Mouse (Mus musculus) adrenal gland, adult 18-20 months (tissue): ENCODE data around the gene Ift81. TPM values are rescaled to one million over a fixed set of nuclear protein-coding genes. Genes with fewer than 3 reads are reported as not detected.
A peak's percentile ranks its signal among the peaks of the same experiment; 100 is the strongest.

Experiments
- DNase-seq, 2 experiments: peaks; one replicate each; pipeline ENCODE4 v3.0.0; 2021 to 2022; ENCODE audit warnings: low spot score in 2 of 2
- total RNA-seq, 2 experiments: library from RNA; stranded (reverse); gene quantifications; 1 replicate in 1 of 2; 2 replicates in 1 of 2; pipeline ENCODE4 v1.2.3; 2021

Ift81 gene
- total RNA-seq, 2 experiments from 2014 or later: 10.9 to 18.3 TPM

- no peak for DNase-seq
Observed at GRCm38 (mm10) chr5:122550460-122550859, 63.9 kb downstream of the Ift81 start.

GRCm38 (mm10) chr5:122548671-122549070, 65.6 kb downstream of the Ift81 start:
- DNase-seq: no peak

- no peak for DNase-seq
Observed at GRCm38 (mm10) chr5:122547810-122548209, 66.5 kb downstream of the Ift81 start.

DNA sequence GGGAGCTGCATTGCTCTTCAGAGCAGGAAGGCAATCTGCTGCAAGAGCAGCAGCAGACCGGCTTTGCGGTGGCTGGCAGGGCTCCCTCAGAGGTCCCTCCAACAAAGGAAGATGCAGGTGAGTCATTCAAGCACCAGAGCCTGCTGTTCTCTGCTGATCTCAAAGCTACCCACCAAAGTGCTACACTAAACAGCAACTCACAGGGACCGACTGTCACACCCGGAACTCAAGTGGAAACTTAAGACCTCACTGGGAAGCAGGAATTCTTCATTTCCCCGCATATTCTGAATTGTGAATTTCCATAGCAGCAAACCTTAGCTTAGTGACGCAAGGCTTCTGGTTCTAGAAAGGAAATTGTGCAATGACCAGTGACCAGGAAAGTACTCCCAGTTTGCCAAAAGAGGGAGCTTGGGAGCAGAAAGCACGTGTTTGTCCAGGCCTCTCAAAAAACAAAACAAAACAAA, 67.0 kb downstream of the Ift81 start:
- DNase-seq: peak; percentile 34 to 49

DNA sequence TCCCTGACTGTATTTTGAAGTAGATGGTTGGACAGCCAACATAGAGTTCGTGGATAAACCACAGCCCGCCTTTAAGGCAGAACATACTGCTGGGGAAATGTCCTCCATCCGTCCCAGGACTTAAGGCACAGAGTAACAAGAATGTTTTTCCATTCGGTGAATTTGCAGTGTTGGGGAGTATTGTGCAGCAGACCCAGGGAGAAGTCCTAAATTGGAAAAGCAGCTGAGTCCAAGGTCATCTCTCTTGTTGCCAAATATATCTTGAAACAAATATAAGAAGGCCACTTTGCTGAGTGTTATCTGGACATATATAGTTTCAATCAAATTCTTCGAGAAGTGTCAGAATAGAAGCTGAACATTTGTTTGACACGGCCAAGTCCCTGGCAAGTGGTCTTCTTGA, 70.9 kb downstream of the Ift81 start:
- no peak for DNase-seq

DNA sequence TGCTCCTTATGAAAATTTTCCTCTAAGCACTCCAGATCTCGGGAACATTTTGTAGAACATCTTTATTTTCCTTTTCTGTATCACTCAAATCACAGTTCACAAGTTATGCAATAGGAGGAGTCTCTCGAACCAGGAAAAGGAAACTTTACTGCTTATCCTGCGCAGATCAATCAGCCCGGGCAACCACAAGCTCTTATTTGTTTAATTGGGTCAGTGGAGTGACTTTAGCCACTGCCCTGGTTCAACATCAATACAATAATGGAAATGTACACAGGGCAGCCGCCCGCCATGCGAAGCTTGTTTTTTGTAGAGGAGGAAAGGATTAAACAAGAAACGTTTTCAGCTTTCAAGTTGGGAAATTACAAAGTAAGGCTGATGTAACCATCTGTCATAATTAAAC, 72.4 kb downstream of the Ift81 start:
- no peak for DNase-seq

- DNase-seq: peak in 1 of 2 experiments; percentile 5
Observed at GRCm38 (mm10) chr5:122538077-122538476, 76.2 kb downstream of the Ift81 start.

DNA sequence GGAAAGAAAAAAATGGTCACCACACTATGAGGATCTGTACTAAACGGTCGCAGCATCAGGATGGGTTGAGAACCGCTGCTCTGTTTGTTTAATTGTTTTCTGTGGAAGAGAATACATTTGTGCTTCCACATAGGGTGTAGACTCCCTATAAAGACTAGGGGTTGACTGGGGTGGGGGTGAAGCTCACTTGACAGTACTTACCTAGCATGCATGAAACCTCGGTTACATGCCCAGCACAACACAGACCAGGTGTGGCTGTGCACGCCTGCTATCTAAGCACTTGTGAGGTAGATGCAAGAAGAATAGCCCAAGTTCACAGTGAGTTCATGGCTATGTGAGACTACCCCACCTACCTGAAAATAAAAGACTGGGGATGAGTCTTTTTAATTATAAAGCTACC, 76.7 kb downstream of the Ift81 start:
- peak in 1 of 2 experiments; percentile 14 for DNase-seq

DNA sequence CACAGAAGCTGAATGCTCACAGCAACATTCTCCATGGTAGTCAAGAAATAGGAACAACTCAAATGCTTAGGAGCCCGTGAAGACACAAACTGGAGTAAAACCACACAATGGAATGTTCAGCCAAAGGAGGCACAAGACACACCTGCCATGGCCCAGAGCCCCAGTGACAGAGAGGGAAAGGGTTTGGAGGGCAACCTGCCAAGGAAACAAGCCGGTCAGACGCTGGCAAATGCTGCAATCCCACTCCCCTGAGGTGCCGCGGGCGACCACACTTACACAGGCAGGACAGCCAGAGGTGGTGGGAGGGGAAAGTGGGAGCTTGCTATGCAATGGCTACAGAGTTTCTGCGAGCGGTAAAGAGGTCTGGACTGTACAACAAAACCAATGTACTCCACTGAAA, 80.4 kb downstream of the Ift81 start:
- DNase-seq: no peak

GRCm38 (mm10) chr5:122529913-122530604, 84.3 kb downstream of the Ift81 start:
- no peak for DNase-seq

DNA sequence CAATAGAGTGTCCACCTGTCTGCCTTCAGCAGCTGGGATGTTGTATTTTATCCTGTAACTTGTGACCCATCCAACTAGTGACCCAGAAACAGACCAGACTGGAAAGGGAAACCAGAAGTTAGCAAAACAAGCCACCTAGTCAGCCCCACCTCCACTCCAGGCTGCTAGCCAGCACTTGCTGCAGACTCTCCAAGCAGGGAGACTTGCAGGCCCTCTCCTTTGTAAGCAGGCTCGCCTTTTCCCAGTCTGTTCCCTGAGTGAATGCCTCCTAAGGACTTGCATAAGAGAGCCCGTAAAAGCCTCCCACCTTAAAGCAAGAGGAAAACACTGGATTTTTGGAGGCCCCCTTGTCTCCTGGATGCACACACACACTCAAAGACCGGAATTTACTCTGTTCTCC, 85.0 kb downstream of the Ift81 start:
- DNase-seq: no peak

- no peak for DNase-seq
Observed at GRCm38 (mm10) chr5:122528591-122528990, 85.7 kb downstream of the Ift81 start.

GRCm38 (mm10) chr5:122527761-122528160, 86.6 kb downstream of the Ift81 start:
- no peak for DNase-seq

GRCm38 (mm10) chr5:122526878-122527730, 87.2 kb downstream of the Ift81 start:
- DNase-seq: no peak

GRCm38 (mm10) chr5:122526405-122526804, 87.9 kb downstream of the Ift81 start:
- DNase-seq: no peak

- DNase-seq: no peak
Observed at GRCm38 (mm10) chr5:122525238-122525931, 88.9 kb downstream of the Ift81 start.

DNA sequence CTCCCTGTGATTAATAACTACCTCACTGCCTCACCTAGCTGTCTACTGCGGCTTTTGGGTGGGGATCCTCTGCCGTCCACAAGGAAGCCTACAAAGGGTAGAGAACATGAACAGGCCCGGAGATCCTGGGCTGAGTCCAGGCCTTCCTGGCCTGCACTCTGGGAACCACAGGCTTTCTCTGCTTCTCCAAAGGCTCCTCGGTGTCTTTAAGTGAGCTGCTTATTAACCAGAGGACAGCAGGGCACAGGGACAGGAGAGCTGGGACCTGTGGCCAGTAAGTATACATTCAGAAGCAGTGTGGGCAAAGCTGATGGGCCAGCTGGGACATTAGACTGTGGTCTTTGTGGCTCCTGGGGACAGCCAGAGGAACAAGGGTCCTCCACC, 89.5 kb downstream of the Ift81 start:
- no peak for DNase-seq

GRCm38 (mm10) chr5:122524244-122524643, 90.1 kb downstream of the Ift81 start:
- DNase-seq: no peak

DNA sequence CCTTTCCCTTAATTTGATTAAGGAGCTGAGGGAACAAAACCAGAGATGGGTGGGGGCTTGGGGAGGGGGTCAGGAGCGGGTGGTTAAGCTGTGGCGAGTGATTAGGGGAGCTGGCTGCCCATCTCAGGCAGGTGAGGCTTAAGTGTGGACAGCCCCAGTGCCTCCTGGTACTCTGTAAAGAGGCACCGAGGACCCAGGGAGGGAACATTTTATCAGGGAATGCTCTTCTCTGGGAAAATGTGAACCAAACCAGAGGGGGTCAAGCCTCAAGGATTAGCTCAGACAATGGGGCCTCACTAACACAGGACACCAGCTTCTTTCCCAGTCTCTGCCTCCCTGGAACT, 93.2 kb downstream of the Ift81 start:
- no peak for DNase-seq

DNA sequence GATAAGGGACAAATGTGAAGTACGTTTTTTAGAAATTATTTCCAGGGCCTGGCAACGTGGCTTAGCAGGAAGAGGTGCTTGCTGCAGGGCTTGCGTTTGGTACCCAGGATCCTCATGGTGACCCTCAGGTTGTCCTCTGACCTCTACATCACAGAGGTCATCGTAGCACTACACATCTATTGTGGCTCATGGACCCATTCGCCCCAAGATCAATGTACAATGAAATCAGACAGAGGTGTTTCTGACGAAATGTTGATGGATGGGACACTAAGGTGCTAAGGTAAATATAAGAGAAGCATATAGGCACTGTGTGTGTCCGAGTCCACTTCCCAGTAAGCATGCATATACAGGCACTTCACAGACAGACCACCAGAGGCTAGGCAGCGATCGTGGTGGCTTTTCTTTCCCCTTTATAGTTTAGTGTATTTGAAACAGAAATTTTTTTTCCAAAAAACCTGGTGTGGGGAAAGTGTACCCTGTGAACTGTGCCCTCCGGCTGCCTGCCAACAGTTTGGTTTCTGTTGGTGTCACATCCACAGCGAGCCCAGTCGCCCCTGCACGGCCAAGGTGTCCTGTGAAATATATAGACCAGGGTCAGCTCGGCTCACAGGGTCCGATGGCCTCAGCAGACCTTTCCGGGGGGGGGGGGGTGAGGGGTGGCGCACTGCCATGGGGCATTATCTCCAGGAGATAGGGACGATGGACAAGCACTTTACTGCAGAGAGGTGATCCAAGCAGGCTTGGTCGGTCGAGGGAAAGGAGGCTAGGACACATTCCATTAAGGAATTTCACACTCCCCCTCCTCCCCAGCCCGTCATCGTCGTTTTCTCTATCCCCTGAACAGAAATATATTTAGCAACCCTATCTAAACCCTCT, 93.8 kb downstream of the Ift81 start:
- no peak for DNase-seq
